In genomic region chr4:156004109-156004508, GRCm38 (mm10) we compare ENCODE assay signal across 22 mouse cellular contexts. TPM values are rescaled to one million over a fixed set of nuclear protein-coding genes. Genes with fewer than 3 reads are reported as not detected.
"Had no signal": no experiment of that assay in that cellular context is flagged by ENCODE, and none has a peak within 500 bp of the region (broad histone marks: within the 10 kb centered on the region; RNA-seq: fewer than 3 reads in every experiment).

No protein-coding gene starts in this region.

- H3K27me3 ChIP-seq: kidney, embryonic 15.5 days; limb, embryonic 12.5 days; limb, embryonic 15.5 days; lung, embryonic 15.5 days; megakaryocyte, embryonic 14.5 days; midbrain, embryonic 13.5 days had no signal

- DNase-seq: kidney, adult 8-10 months; kidney, postnatal 10 days; kidney, postnatal 36 days; left cerebral cortex, postnatal 4 days; liver, postnatal 0 days; lung, postnatal 10 days; lung, postnatal 36 days; right cerebral cortex, postnatal 4 days; thymus, adult 18-20 months; thymus, postnatal 14 days had no signal

- H3K4me1 ChIP-seq: kidney, embryonic 15.5 days; limb, embryonic 12.5 days; limb, embryonic 15.5 days; lung, embryonic 15.5 days; midbrain, embryonic 10.5 days; midbrain, embryonic 13.5 days had no signal

- H3K27ac ChIP-seq: kidney, embryonic 15.5 days; limb, embryonic 12.5 days; limb, embryonic 15.5 days; liver, embryonic 14.5 days; lung, embryonic 15.5 days; midbrain, embryonic 10.5 days; midbrain, embryonic 13.5 days had no signal

- ATAC-seq: intestine, postnatal 0 days; liver, postnatal 0 days; midbrain, embryonic 13.5 days; midbrain, embryonic 16.5 days had no signal

- H3K4me3 ChIP-seq: kidney, embryonic 15.5 days; limb, embryonic 12.5 days; limb, embryonic 15.5 days; lung, embryonic 15.5 days; megakaryocyte, embryonic 14.5 days; midbrain, embryonic 10.5 days; midbrain, embryonic 13.5 days; myocyte had no signal

RNA-seq across cellular contexts. Expression of gene Tnfrsf4, which starts 9.5 kb away (rescaled TPM):
- polyA plus RNA-seq: midbrain, embryonic 16.5 days had no signal

RNA-seq across cellular contexts. Expression of gene Tnfrsf18, which starts 21.9 kb away (rescaled TPM):
- polyA plus RNA-seq: testis, adult 2 months had no signal
